Mouse (Mus musculus) testis, adult 2 months (tissue): ENCODE results near the gene Pramef25.
"Not testable (repeated sequence)": the region's sequence is repeated elsewhere in the genome, so short reads cannot be mapped to it uniquely, and the experiment has no call there.

ENCODE experiments used
- CTCF ChIP-seq: fragments of 200-500 bp; IDR thresholded peaks from 2 replicates; pipeline ENCODE4 v1.5.1; 2012; ENCODE audit warnings: low read depth, mild to moderate bottlenecking, inconsistent platforms, low read length, moderate library complexity; ENCODE audit not compliant: control insufficient read depth, insufficient read depth, insufficient replicate concordance
- POLR2A ChIP-seq: fragments of 200-500 bp; IDR thresholded peaks from 2 replicates; pipeline ENCODE4 v1.6.1; 2012; ENCODE audit warnings: low read depth, mild to moderate bottlenecking, inconsistent platforms, low read length, moderate library complexity; ENCODE audit not compliant: control insufficient read depth

GRCm38 (mm10) chr4:143950916-143951315 is at the start of gene Pramef25:
- TF ChIP-seq CTCF, POLR2A: not testable (repeated sequence)
